Mouse (Mus musculus): Measurements from ENCODE around the gene Myo3b.

Myo3b gene

GRCm38 (mm10) chr2:70302905-70303304 lies 264.0 kb downstream of the Myo3b start:
- no peak for DNase-seq

- no peak for DNase-seq
Observed at GRCm38 (mm10) chr2:70315125-70315524, 276.2 kb downstream of the Myo3b start.

GRCm38 (mm10) chr2:70315734-70316133 lies 276.8 kb downstream of the Myo3b start:
- no peak for DNase-seq

GRCm38 (mm10) chr2:70317850-70318249 lies 278.9 kb downstream of the Myo3b start:
- no peak for DNase-seq

- DNase-seq: no peak
Observed at GRCm38 (mm10) chr2:70318861-70319555, 280.1 kb downstream of the Myo3b start.

- DNase-seq: no peak
Observed at GRCm38 (mm10) chr2:70322767-70323166, 283.8 kb downstream of the Myo3b start.

GRCm38 (mm10) chr2:70327602-70328001 lies 288.7 kb downstream of the Myo3b start:
- DNase-seq: no peak

- DNase-seq: no peak
Observed at GRCm38 (mm10) chr2:70332905-70333304, 294.0 kb downstream of the Myo3b start.

GRCm38 (mm10) chr2:70333553-70333952 lies 294.6 kb downstream of the Myo3b start:
- no peak for DNase-seq

- no peak for DNase-seq
Observed at GRCm38 (mm10) chr2:70336551-70336950, 297.6 kb downstream of the Myo3b start.

GRCm38 (mm10) chr2:70337208-70337611 lies 298.3 kb downstream of the Myo3b start:
- DNase-seq: no peak

- DNase-seq: no peak
Observed at GRCm38 (mm10) chr2:70337869-70338268, 298.9 kb downstream of the Myo3b start.

GRCm38 (mm10) chr2:70339061-70339460 lies 300.1 kb downstream of the Myo3b start:
- DNase-seq: no peak

- no peak for DNase-seq
Observed at GRCm38 (mm10) chr2:70339501-70339900, 300.6 kb downstream of the Myo3b start.

- DNase-seq: no peak
Observed at GRCm38 (mm10) chr2:70340224-70340623, 301.3 kb downstream of the Myo3b start.

- DNase-seq: no peak
Observed at GRCm38 (mm10) chr2:70345126-70345525, 306.2 kb downstream of the Myo3b start.

- no peak for DNase-seq
Observed at GRCm38 (mm10) chr2:70347511-70347910, 308.6 kb downstream of the Myo3b start.

- no peak for DNase-seq
Observed at GRCm38 (mm10) chr2:70348793-70349553, 310.0 kb downstream of the Myo3b start.

- DNase-seq: no peak
Observed at GRCm38 (mm10) chr2:70352435-70353165, 313.7 kb downstream of the Myo3b start.

GRCm38 (mm10) chr2:70354056-70354455 lies 315.1 kb downstream of the Myo3b start:
- DNase-seq: no peak

- DNase-seq: no peak
Observed at GRCm38 (mm10) chr2:70355026-70355425, 316.1 kb downstream of the Myo3b start.

GRCm38 (mm10) chr2:70369421-70369820 lies 330.5 kb downstream of the Myo3b start:
- no peak for DNase-seq

GRCm38 (mm10) chr2:70379341-70379740 lies 340.4 kb downstream of the Myo3b start:
- no peak for DNase-seq

- DNase-seq: no peak
Observed at GRCm38 (mm10) chr2:70379939-70380338, 341.0 kb downstream of the Myo3b start.

Measured in thymus, postnatal 4 days (tissue).